Mouse (Mus musculus) layer of hippocampus, postnatal 14 days (tissue): Measurements from ENCODE around the gene Fam53a. TPM values are rescaled to one million over a fixed set of nuclear protein-coding genes. Genes with fewer than 3 reads are reported as not detected.
A peak's percentile ranks its signal among the peaks of the same experiment; 100 is the strongest.

Source experiments
- DNase-seq, 2 experiments: peaks; one replicate each; pipeline ENCODE4 v3.0.0; 2021 to 2022; ENCODE audit warnings: low spot score in 2 of 2, mixed read lengths in 1 of 2
- long read RNA-seq, 2 experiments: library from polyadenylated mRNA; stranded (forward); transcript quantifications; one replicate each; pipeline ENCODE4 v2.0.0; 2021
- total RNA-seq, 2 experiments: library from RNA; stranded (reverse); gene quantifications; 2 replicates each; pipeline ENCODE4 v1.2.3; 2021

The Fam53a gene
- total RNA-seq, result 10 to 100 TPM; 25.5 to 27.1 TPM
- long read RNA-seq, experiment 1, transcript Fam53a-202 (6 exons, 2,009 nt), result major isoform, 30 of 51 reads
- long read RNA-seq, experiment 1, partial matches to known transcripts, result 1 of 51 reads
- long read RNA-seq, experiment 1, other reads (novel, unspliced or antisense), result 15 of 51 reads
- long read RNA-seq, experiment 2, transcript Fam53a-201 (5 exons, 2,346 nt), result minor isoform, 5 of 42 reads
- long read RNA-seq, experiment 2, transcript Fam53a-202 (6 exons, 2,009 nt), result major isoform, 20 of 42 reads
- long read RNA-seq, experiment 2, partial matches to known transcripts, result 5 of 42 reads
- long read RNA-seq, experiment 2, other reads (novel, unspliced or antisense), result 10 of 42 reads

DNA sequence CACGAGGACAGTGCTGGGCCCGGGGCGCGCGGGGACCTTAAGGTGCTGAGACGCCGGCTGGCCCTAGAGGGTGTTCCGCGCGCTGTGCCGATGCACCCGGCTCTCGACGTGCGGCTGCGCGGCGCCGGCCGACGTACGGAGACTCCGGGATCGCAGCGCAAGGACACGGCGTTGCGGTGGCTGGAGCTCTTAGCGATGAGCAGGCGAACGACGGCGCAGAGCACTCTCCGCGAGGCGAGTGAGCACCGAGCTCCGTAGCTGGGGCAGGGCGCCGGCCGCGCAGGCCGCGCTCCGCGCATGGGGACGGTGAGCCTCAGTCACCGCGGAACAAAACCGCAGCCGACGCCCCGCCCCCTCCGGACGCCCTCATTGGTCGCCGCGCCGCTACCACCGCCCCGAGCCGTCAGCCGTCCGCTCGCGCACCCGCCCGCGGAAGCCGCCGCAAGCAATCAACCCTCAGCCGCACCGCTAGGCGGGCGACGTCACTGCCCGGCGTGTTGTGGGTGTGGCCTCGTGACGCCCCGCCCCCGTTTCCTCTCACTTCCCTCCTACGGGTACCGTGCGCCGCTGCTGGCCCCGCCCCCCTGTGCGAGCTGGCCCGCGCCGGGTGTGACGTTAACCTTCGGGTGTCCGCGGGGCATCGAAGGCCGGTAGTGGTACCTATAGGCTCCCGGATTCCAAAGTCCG is at the start of gene Fam53a, which contains the start of gene Gm9903:
Gene Fam53a, minus strand, starts transcription at position 335 of the 687 bp plus-strand sequence.
Gene Gm9903, plus strand, starts transcription at position 625 of the 687 bp plus-strand sequence.
- DNase-seq, result peak; percentile 99 to 100

DNA sequence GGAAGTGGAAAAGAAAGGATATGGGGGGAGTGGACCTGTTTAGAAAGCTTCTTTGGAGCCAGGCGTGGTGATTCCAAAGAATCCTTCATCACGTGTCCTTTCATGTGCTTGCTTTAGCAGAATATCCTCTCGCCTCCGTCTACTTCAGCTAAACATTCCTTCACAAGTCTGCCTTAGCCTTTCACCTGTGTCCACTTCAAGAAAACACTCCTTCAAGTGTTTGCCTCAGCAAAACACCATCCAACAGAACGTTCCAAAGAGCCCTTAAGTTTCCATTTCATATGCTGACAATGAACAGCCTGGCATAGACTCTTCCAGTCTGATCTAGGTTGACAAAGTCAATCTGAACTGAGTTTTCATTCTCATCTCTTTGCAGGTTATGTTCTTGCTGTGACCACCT is 48.8 kb upstream of the Fam53a start:
- DNase-seq, result no peak

DNA sequence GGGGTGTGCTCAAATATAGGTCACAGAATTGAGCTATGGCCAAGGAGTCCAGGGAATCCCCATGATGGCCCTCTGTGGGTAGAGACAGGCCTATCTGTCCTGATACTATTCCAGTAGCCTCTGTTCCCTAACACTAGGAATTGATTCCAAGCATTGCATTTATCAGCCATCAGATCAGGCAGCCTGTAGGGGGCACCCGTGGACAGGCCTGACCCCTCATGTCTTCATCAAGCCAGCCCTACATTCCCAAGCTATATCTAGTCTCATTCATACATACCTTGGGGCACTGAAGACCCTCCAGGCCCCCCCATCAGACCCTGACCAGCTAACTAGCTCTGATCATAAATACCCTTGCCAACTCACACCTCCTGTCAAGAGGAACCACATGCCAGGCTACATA is 46.5 kb upstream of the Fam53a start:
- DNase-seq, result peak in 1 of 2 experiments; percentile 63

DNA sequence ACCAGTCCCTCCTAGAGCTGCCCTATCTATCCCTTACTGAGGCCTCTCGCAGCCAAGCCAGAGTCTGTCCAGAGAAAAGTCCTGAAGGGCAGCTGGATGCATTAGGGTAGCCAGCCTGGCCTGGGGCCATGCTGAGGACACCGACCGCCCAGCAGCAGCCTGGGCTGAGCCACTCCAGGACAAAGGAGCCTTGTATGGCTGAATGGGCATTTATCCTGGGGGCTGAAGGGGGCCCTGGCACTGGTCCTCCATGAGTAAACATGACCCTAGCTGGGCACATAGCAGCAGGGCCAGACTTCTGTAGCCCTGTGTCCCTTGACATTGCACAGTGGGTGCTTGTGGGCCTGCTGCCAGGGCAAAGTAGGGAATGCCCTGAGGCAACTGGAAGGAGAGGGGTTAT is 45.0 kb upstream of the Fam53a start:
- peak in 1 of 2 experiments; percentile 63 for DNase-seq

DNA sequence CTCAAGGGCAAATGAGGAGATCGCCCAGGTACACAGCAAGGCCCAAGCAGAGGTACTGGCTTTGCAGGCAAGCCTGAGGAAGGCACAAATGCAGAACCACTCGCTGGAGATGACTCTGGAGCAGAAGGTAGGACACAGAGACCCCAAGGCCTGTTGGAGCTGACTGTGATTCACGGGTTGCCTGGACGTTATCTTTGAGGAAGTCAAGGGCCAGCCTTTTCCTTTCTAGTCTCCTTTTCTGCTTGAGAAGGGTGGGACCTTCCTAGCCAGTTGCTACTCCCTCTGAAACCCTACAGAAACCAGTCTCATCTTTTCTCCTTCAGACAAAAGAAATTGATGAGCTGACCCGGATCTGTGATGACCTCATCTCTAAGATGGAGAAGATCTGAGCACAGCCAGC is 42.2 kb upstream of the Fam53a start:
- no peak for DNase-seq

DNA sequence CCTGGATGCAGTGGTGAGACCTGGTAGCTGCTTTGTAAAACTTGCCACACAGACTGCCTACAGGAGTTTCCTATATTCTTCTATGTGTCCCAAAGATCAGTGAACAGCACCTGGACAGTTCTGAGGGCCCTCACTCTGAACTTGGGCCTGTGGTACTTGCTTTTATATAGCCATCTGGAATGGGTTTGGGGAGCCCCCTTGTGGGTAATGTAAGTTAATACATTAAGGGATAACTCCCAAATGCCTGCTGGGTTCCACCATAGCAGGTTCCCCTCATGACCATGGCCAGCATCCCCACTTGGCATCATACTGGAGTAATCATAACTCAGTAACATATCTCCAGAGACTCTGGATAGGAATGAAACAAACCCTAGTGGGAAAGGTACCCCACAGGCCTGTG is 38.8 kb upstream of the Fam53a start:
- DNase-seq, result no peak

DNA sequence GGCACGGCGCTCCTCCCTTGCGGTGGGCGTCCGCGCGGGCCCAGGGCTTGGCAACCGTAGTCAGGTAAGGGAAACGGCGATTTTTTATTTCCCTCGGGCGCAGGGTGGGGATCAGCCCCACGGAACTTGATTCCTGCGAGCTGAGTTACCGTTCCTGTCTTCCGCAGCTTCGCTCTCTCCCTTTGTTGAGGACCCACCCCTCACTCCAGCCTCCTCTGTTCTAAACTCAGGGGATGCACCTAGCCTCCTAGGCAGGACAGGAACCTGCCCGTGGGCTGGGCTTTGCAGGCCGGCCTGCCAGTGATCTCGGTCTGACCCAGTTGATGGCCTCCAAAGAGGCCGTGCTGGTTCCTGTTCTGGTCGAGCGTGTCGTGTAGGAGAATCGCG is 29.2 kb upstream of the Fam53a start:
- no peak for DNase-seq

DNA sequence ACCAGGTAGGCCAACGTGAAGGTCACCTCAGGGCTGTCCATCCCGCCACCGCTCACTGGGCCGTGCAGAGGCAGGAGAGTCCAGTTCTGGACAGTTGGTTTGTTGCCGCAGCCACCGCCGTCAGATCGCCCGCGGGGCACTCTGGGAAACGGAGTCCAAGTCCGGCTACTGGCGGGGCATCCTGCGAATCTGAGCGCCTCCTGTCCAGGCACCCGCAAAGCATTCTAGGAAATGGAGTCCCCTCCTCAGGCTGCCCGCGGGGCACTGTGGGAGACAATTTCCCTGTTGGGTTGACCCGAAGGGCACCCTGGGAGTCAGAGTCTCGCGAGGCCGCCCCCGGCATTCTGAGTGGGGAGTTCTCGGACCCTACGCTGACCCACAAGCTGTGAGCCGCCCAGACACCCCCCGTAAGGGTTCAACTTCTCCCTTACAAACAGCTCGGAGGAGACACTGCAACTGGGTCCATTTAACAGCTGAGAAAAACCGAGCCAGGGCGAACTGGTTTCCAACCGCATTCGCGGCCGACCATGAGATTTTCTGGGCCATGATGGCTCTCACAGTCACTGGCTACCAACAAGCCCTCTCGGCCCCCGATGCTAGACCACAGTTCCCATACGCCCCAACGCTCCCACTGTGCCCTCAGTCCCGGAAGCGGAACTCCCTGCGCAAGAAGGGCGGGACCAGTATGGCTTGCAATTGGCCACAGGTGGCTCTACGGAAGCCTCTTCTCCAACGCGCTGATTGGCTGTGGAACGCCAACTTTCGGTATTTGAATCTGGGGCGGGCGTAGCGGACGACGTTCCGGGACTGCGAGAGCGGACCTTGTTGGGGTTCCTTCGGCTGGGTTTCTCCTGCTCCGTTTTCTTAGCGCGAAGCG is 28.6 kb upstream of the Fam53a start, which contains the start of the genes Tacc3 and Tmem129:
Gene Tacc3, plus strand, starts transcription at position 342 of the 877 bp plus-strand sequence.
Gene Tmem129, minus strand, starts transcription at position 630 of the 877 bp plus-strand sequence.
- DNase-seq, result peak; percentile 99

DNA sequence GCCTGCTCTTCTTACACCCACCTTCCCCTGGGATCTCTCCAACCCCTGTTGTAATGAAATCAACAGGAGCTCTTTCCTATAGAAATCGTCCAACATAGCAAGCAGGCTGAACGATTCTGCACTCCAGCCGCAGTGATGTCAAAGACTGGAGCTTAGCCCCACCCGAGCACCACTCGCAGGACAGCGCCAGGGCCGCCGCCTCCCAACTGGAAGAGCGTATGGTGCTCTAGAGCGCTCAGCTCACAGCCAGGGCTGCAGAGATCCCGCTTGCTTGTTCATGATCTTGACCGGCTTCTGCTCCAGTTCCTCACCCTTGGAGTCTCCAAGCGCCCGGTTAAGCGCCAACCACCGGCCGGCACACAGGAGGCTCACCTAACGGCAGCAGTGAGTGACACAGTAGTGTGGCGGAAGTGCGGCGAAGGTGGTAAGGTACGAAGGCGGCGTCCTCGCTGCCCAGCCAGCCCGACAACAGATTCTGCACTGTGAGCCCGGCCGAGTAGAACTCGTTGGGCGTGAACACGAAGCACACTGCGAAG is 27.9 kb upstream of the Fam53a start:
- no peak for DNase-seq

DNA sequence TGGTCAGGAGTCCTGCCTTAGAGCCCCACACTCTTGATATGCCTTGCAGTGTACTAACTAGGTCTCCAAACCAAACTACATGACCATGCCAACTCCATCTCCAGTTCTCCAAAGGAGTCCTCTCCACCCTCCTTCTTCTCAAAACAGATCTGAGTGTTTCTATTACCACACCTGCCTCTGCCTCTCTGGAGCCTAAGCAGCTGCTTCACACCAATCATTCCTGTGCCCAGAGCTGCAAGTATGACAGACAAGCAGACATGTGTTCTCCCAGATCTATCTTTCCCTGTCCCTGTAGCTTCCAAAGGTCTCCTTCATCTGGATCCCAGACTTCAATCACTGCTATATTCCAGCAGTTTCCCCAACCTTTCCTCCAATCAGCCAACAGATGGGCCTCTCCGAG is 27.3 kb upstream of the Fam53a start:
- no peak for DNase-seq

DNA sequence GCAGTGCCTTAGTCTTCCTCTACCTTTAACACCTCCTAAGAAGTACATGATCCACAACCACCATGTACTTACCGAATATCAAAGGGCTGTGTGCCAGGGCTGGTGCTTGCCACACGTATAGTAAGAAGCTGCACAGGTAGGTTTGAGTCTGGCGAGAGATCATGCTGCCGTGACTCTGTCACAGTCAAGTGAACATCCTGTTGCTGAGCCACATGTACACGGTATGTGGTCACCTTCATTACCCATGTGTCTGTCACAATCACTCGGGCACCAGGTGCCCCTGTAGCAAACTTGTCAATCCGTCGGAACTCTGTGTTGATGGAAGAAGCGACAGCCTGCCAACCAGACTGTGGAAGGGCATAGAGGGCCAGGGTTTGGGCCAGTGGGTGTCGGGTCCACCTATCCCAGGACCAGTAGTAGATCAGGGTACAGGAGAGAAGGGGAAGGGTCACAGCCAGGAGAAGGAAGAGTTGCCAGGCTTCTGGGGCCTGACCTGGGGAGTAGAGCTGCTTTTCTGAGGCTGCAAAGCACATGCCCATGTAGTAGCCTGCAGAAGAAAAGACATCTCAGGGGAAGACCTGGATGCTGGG is 25.9 kb upstream of the Fam53a start:
- no peak for DNase-seq

DNA sequence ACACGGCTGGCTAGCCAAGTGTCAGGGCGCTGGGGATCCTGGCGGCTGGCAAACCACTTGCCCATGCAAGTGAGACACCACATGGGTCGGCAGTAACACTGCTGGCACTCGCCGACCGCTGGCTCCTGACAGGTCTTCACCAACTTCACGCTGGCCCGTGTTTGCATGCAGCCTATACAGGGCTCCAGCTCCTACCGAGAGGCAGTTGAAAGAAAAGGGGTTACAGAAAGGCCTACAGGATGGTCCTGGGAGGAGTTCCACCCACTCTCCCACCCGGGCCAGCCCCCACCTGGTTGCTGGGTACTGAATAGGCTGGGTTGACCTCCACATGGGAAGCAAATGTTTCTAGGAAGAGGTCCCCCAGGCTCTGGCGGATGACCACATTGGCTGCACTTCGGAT is 25.0 kb upstream of the Fam53a start:
- DNase-seq, result no peak

DNA sequence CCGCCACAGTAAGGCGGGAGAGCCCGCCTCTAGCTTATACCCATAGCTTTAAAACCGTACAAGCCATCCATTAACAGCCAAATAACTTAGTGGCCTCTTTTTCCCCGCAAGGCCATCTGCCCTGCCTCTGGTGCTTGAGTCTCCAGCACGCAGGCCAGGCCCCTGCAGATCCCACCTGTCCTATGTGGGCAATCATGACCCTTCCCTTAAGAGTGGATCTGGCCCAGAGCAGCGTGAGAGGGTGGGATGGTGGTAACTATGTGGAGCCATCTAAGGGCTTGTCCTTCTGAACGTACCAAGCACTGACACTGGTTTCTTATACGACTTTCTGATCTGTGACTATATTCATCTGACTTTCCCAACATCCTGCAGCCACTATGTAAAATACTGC is 23.3 kb upstream of the Fam53a start:
- no peak for DNase-seq

DNA sequence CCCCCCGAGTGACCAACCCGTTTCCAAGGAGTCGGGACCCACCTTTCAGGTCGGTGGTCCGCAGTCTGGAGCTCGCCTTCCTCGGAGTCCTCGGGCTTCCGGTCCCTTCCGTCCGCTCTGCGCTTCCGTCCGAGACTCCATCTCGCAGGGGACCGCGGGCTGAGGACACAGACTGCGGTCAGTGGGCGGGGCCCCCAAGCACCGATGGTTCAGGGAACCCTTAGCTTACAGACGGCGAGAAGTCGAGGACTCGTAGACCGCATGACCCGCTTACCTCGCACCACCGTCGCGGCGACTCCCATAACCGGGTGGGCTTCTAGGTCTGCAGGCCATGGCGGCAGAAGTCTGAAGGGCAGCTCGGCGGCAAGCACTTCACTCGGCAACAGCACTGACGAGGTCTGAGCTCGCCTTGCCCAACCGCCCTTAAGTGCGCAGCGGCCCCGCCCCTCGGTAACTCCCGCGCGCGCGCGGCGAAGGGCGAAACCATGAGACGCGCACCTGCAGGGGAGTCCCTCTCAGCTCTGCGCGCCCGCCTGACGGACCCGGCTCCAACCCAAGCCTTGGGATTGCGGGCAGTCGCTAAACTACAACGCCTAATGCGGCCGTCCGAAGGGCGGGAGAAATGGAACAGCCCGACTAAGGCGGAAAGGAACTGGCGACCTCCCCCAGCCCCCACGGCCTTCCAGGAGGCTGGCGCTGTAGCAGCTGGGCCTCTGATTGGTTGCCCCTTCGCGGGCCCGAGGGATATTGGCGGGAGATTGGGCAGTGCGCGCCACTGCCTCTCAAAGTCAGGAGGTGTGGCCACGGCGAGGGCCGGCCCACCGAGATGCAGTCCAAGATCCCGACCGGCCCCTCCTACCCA is 22.7 kb upstream of the Fam53a start, which contains the start of gene Slbp:
Gene Slbp, minus strand, starts transcription at position 654 of the 862 bp plus-strand sequence.
- DNase-seq, result peak; percentile 96 to 97

DNA sequence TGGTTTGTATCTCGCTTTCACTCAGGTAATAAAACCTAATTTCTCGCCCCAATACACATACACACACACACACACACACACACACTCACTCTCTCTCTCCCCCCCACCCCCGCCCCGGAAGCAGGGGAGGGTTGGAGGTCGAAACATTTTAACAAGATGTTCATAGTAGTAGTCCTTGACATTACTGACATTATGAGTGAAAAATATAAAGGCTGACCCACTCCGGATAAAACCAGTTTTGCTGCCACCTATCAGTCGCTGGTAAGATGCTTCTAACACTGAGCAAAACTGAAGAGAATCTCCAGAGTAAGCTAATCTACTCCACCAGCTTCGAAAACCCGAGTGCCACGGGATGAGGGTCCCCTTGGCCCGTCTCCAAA is 22.1 kb upstream of the Fam53a start:
- no peak for DNase-seq

DNA sequence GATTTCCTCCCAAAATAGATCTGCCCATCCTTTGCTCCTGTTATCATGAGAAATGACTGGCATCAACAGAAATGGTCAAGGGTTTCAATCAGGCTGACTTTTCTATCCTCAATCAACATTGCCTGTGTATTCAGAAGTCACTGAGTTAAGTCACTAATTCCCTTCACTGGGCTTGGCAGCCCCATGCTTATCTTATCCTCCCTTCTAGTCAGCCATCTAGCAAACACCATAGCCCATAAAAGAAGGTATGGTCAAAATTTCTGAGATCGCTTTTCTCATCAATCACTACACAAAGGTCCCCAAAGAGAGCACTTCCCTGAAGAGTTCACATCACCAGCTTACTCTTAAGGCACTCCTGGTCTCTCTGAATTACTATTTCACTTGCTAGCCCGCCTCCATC is 21.6 kb upstream of the Fam53a start:
- DNase-seq, result no peak

DNA sequence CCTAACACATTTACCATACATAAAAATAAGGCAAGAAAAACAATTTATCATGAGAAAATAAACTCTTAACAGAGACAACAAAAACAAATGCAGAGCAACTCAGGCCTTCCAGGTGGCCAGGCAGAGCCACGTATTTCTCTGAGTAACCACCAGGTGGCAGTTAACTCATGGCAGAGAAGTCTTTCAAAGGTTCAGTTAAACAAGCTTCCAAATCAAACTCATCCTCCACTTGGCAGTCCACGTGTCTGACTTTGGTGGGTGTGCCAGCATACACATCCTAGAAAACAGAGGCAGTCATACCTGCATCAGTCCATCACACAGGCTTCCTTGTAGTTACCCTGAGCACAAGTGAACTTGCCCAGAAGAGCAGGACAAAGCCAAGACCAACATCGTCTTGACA is 11.2 kb upstream of the Fam53a start:
- DNase-seq, result peak; percentile 32 to 57

DNA sequence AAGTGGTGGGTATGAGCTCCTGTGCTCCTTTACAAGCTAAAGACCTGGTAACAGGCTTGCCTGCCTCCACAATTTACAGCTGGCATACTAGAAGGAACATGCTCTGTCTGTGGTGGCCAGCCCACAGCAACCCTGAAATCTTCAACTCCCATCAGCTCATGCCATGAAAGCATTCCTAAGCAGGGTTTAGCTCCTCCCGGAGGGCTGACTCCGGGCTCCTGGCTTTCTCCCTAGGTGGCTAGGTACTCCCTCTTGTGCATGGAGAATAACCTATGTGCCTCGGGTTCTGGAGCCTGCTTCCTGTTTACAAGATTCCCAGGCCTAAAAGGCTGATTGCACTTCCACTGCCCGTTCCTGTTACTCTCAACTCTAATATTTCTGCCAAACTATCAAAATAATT is 9.4 kb upstream of the Fam53a start:
- no peak for DNase-seq

DNA sequence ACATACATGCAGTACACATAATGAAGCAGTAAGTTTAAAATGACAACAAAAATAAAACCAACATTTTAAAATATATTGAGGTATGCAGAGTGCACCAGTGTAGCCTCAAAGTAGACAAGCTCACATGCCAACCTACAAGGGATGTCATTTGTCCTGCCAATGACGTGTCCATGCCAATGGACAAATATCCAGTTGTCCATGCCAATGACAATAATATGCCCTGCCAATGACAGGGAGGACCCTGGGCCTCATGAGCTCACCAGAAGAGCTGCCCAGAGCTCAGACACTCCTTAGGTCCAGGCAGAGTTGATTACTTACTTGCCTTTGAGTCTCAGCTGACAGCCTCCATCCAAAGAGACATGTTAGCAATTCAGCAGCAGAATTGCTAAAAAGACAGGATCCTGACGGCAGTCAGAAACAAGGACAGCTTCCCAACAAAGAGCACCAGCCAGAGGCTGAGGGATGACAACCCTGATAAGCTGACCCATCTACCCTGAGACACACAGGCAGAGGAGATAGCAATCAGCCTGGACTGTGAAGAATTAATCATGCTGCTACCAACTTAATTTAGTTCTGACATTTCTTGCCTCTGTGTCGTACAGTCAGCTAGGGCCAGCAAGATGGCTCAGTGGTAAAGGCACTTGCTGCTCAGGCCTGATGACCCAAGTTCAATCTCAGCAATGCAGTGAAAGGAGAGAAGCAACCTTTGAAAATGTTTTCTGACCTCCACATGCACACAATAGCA is 8.3 kb upstream of the Fam53a start:
- no peak for DNase-seq
